20 mouse cellular contexts compared by ENCODE assay signal in genomic region chr3:156628594-156628993, GRCm38 (mm10).
DNase-seq lines count a peak whose midpoint lies in the region; ATAC-seq and TF ChIP-seq lines count a peak whose summit lies in the region.
"Had no signal": no experiment of that assay in that cellular context is flagged by ENCODE, and none has a peak within 500 bp of the region (broad histone marks: within the 10 kb centered on the region; RNA-seq: fewer than 3 reads in every experiment).

No protein-coding gene starts in this region.

- H3K27me3 ChIP-seq in hindbrain, postnatal 0 days (ENCODE audit: insufficient read depth, low read length) = no peaks in the 10 kb centered on the region
- no peaks in the 10 kb centered on the region for H3K27me3 ChIP-seq in hindbrain, embryonic 11.5 days (ENCODE audit: control insufficient read depth, insufficient read depth, low read length)
- H3K27me3 ChIP-seq in neural tube, embryonic 14.5 days (ENCODE audit: control insufficient read depth, insufficient read depth, low read length) = no peaks in the 10 kb centered on the region
- H3K27me3 ChIP-seq: embryonic facial prominence, embryonic 15.5 days; intestine, embryonic 15.5 days had no signal

- H3K4me2 ChIP-seq in hindbrain, postnatal 0 days (ENCODE audit: low read depth, low read length) = no peak overlapping the region
- H3K4me2 ChIP-seq in hindbrain, embryonic 11.5 days (replicated peaks; ENCODE audit: low read depth, low read length) = no peak overlapping the region
- H3K4me2 ChIP-seq in neural tube, embryonic 14.5 days (ENCODE audit: low read depth, low read length) = no peak overlapping the region
- H3K4me2 ChIP-seq: embryonic facial prominence, embryonic 15.5 days; intestine, embryonic 15.5 days had no signal

- no peak overlapping the region for H3K9ac ChIP-seq in hindbrain, postnatal 0 days (replicated peaks; ENCODE audit: low read length)
- H3K9ac ChIP-seq in hindbrain, embryonic 11.5 days (ENCODE audit: low read depth, low read length) = no peak overlapping the region
- no peak overlapping the region for H3K9ac ChIP-seq in neural tube, embryonic 14.5 days (replicated peaks; ENCODE audit: low read depth, low read length)
- H3K9ac ChIP-seq: embryonic facial prominence, embryonic 15.5 days; intestine, embryonic 15.5 days had no signal

- peak; percentile 9 for DNase-seq in hindbrain, postnatal 0 days (ENCODE audit: low spot score)
- DNase-seq in hindbrain, embryonic 11.5 days (ENCODE audit: low spot score) = no peak
- no peak for DNase-seq in neural tube, embryonic 10.5 days (ENCODE audit: extremely low spot score, low spot score)
- DNase-seq in retina, embryonic 14.5 days (ENCODE audit: low spot score) = peak; percentile 68
- DNase-seq in layer of hippocampus, adult 2 months (ENCODE audit: low spot score in 2 of 2) = no peak
- DNase-seq: adrenal gland, adult 8-10 months; adrenal gland, postnatal 36 days; cerebellum, adult 11-12 months; cerebellum, adult 9-10 months; cerebellum, postnatal 25 days; heart, adult 18-20 months; heart, postnatal 10 days; heart, postnatal 4 days had no signal

- H3K4me1 ChIP-seq in hindbrain, postnatal 0 days (ENCODE audit: insufficient read depth, low read length) = no peaks in the 10 kb centered on the region
- no peaks in the 10 kb centered on the region for H3K4me1 ChIP-seq in hindbrain, embryonic 11.5 days (replicated peaks; ENCODE audit: control insufficient read depth, insufficient read depth, low read length)
- H3K4me1 ChIP-seq in neural tube, embryonic 14.5 days (ENCODE audit: control insufficient read depth, insufficient read depth, low read length) = no peaks in the 10 kb centered on the region
- H3K4me1 ChIP-seq: embryonic facial prominence, embryonic 15.5 days; heart, embryonic 10.5 days; intestine, embryonic 15.5 days had no signal

- TF ChIP-seq CTCF in hindbrain, postnatal 0 days (IDR thresholded peaks at IDR 0.05; ENCODE audit: low read depth) = no peak
- TF ChIP-seq CTCF in layer of hippocampus, adult 2 months (conservative IDR thresholded peaks at IDR 0.05) = no peak

- H3K36me3 ChIP-seq in hindbrain, postnatal 0 days (ENCODE audit: insufficient read depth, low read length) = no peaks in the 10 kb centered on the region
- no peaks in the 10 kb centered on the region for H3K36me3 ChIP-seq in hindbrain, embryonic 11.5 days (ENCODE audit: control insufficient read depth, insufficient read depth, low read length)
- no peaks in the 10 kb centered on the region for H3K36me3 ChIP-seq in neural tube, embryonic 14.5 days (ENCODE audit: control insufficient read depth, insufficient read depth, low read length)
- H3K36me3 ChIP-seq: embryonic facial prominence, embryonic 15.5 days; forebrain, embryonic 10.5 days; heart, embryonic 10.5 days; intestine, embryonic 15.5 days had no signal

- 19% methylated on average over 2 of the region's 2 CpGs for WGBS in hindbrain, postnatal 0 days
- 63% methylated on average over 2 of the region's 2 CpGs for WGBS in hindbrain, embryonic 11.5 days
- WGBS in neural tube, embryonic 14.5 days = 46% methylated on average over 2 of the region's 2 CpGs

- no peak overlapping the region for H3K27ac ChIP-seq in hindbrain, postnatal 0 days
- H3K27ac ChIP-seq in hindbrain, embryonic 11.5 days (ENCODE audit: low read depth, low read length) = no peak overlapping the region
- no peak overlapping the region for H3K27ac ChIP-seq in neural tube, embryonic 14.5 days (ENCODE audit: low read depth, low read length)
- no peak overlapping the region for H3K27ac ChIP-seq in layer of hippocampus, adult 2 months
- H3K27ac ChIP-seq: embryonic facial prominence, embryonic 15.5 days; forebrain, embryonic 10.5 days; heart, embryonic 10.5 days; intestine, embryonic 15.5 days had no signal

- no peak overlapping the region for H3K4me3 ChIP-seq in hindbrain, postnatal 0 days (ENCODE audit: low read length)
- no peak overlapping the region for H3K4me3 ChIP-seq in hindbrain, embryonic 11.5 days (ENCODE audit: low read depth, low read length)
- H3K4me3 ChIP-seq in neural tube, embryonic 14.5 days (ENCODE audit: low read depth, low read length) = no peak overlapping the region
- H3K4me3 ChIP-seq in layer of hippocampus, adult 2 months = no peak overlapping the region
- H3K4me3 ChIP-seq: embryonic facial prominence, embryonic 15.5 days; erythroblast, embryonic 14.5 days; forebrain, embryonic 10.5 days; heart, embryonic 10.5 days; intestine, embryonic 15.5 days had no signal

- ATAC-seq in hindbrain, postnatal 0 days = no peak
- ATAC-seq in hindbrain, embryonic 11.5 days (ENCODE audit: low FRiP score) = no peak
- ATAC-seq in neural tube, embryonic 14.5 days (ENCODE audit: low read depth) = peak; percentile 38; the same call in 1 of the 2 replicates
- ATAC-seq: forebrain, embryonic 14.5 days; intestine, embryonic 15.5 days had no signal

- no peaks in the 10 kb centered on the region for H3K9me3 ChIP-seq in hindbrain, postnatal 0 days (ENCODE audit: low read length)
- no peaks in the 10 kb centered on the region for H3K9me3 ChIP-seq in hindbrain, embryonic 11.5 days (ENCODE audit: control insufficient read depth, low read length)
- no peaks in the 10 kb centered on the region for H3K9me3 ChIP-seq in neural tube, embryonic 14.5 days (ENCODE audit: control insufficient read depth, low read length)
- H3K9me3 ChIP-seq: embryonic facial prominence, embryonic 15.5 days; forebrain, embryonic 10.5 days; heart, embryonic 10.5 days; intestine, embryonic 15.5 days had no signal

Comparison
In these comparisons a context has a peak if more than half of its experiments do, and no peak if none do; other contexts are left out.
1. DNase-seq: peak in hindbrain, postnatal 0 days (single experiment) and retina, embryonic 14.5 days (single experiment); none in hindbrain, embryonic 11.5 days (single experiment), neural tube, embryonic 10.5 days (single experiment) and layer of hippocampus, adult 2 months (0 of 2).